Mouse (Mus musculus) liver, embryonic 12.5 days (tissue): ENCODE data around the gene Washc1. TPM values are rescaled to one million over a fixed set of nuclear protein-coding genes. Genes with fewer than 3 reads are reported as not detected.
"Not testable (repeated sequence)": the region's sequence is repeated elsewhere in the genome, so short reads cannot be mapped to it uniquely, and the experiment has no call there.

Experiments
- ATAC-seq: fragments of 200-750 bp; cut with Nextera tagmentation; 2 replicates; pipeline ENCODE4 v1.8.0; 2017; ENCODE audit warnings: moderate number of reproducible peaks, mild to moderate bottlenecking, moderate library complexity
- H3K27ac ChIP-seq: fragments of 300-500 bp; sonication (generic); 2 replicates; pipeline ENCODE4 v1.5.1; 2016; ENCODE audit warnings: mild to moderate bottlenecking
- H3K27me3 ChIP-seq: fragments of 300-500 bp; sonication (generic); replicated peaks from 2 replicates; pipeline ENCODE4 v1.6.1; 2016; ENCODE audit warnings: mild to moderate bottlenecking, moderate library complexity
- H3K36me3 ChIP-seq: fragments of 300-500 bp; sonication (generic); 2 replicates; pipeline ENCODE4 v1.6.1; 2016; ENCODE audit warnings: mild to moderate bottlenecking, moderate library complexity
- H3K4me1 ChIP-seq: fragments of 300-500 bp; sonication (generic); 2 replicates; pipeline ENCODE4 v1.6.1; 2016
- H3K4me2 ChIP-seq: fragments of 300-500 bp; sonication (generic); 2 replicates; pipeline ENCODE4 v1.6.1; 2016; ENCODE audit warnings: mild to moderate bottlenecking, moderate library complexity
- H3K4me3 ChIP-seq: fragments of 300-500 bp; sonication (generic); 2 replicates; pipeline ENCODE4 v1.5.1; 2016; ENCODE audit warnings: mild to moderate bottlenecking, moderate library complexity
- H3K9ac ChIP-seq: fragments of 300-500 bp; sonication (generic); 2 replicates; pipeline ENCODE4 v1.6.1; 2016; ENCODE audit warnings: mild to moderate bottlenecking, moderate library complexity
- H3K9me3 ChIP-seq: fragments of 300-500 bp; sonication (generic); replicated peaks from 2 replicates; pipeline ENCODE4 v1.6.1; 2016; ENCODE audit warnings: mild to moderate bottlenecking, moderate library complexity
- WGBS: fragments of 180-500 bp; shearing (Covaris S2); methylation state at CpG from one replicate; pipeline ENCODE4 v1.1.7; 2016; ENCODE audit not compliant: insufficient replicate concordance; 5-methylcytosine and 5-hydroxymethylcytosine counted together
- polyA plus RNA-seq: library from polyadenylated mRNA; unstranded; fragments of >200 nt; fragmentation: Nextera tagmentation; extraction: Ambion mirVana; gene quantifications from 2 replicates; pipeline ENCODE4 v1.2.1, GENCODE M21; 2016

The Washc1 gene
- polyA plus RNA-seq, result 23.0 and 23.9 TPM in 2 replicates

GRCm38 (mm10) chr17:66111402-66111959 lies at the start of gene Washc1:
TSS of gene Washc1 (plus strand) at chr17:66111545.
- H3K4me1 ChIP-seq, result peaks cover 36% of the 10 kb centered on the region
- peak within 1 kb of the TSS; percentile 89 for H3K27ac ChIP-seq
- WGBS, result under 1% methylated on average over 41 of the region's 41 CpGs
- no peaks in the 10 kb centered on the region for H3K27me3 ChIP-seq
- H3K36me3 ChIP-seq, result peaks cover 30% of the 10 kb centered on the region
- H3K4me2 ChIP-seq, result peak within 1 kb of the TSS; percentile 75
- no peaks in the 10 kb centered on the region for H3K9me3 ChIP-seq
- H3K4me3 ChIP-seq, result peak within 1 kb of the TSS; percentile 91
- peak; percentile 98 for ATAC-seq
- H3K9ac ChIP-seq, result peak within 1 kb of the TSS; percentile 83

- H3K4me3 ChIP-seq, result no peak overlapping the region
- H3K9ac ChIP-seq, result no peak overlapping the region
- ATAC-seq, result no peak
- no peaks in the 10 kb centered on the region for H3K36me3 ChIP-seq
- 66% methylated on average over 4 of the region's 4 CpGs for WGBS
- no peak overlapping the region for H3K27ac ChIP-seq
- H3K4me2 ChIP-seq, result no peak overlapping the region
- no peaks in the 10 kb centered on the region for H3K9me3 ChIP-seq
- no peaks in the 10 kb centered on the region for H3K4me1 ChIP-seq
- 0 out of 2 replicates have a peak, but pooled peaks cover 3% of the 10 kb centered on the region for H3K27me3 ChIP-seq
These were observed 46.2 kb upstream of the Washc1 start for GRCm38 (mm10) chr17:66065115-66065514.

- not testable (repeated sequence) for H3K27ac ChIP-seq, H3K36me3 ChIP-seq, H3K27me3 ChIP-seq, ATAC-seq, H3K4me2 ChIP-seq, H3K4me3 ChIP-seq, H3K9me3 ChIP-seq, H3K9ac ChIP-seq, H3K4me1 ChIP-seq
- 82% methylated on average over 2 of the region's 2 CpGs for WGBS
These were observed 42.3 kb upstream of the Washc1 start for GRCm38 (mm10) chr17:66069036-66069435.

GRCm38 (mm10) chr17:66073971-66074370 lies 37.4 kb upstream of the Washc1 start:
- Histone ChIP-seq H3K4me1 (peaks cover 33% of the 10 kb centered on the region), H3K27me3 (no peaks in the 10 kb centered on the region), H3K27ac (no peak overlapping the region), H3K36me3 (peaks cover 6% of the 10 kb centered on the region; the same call in 1 of the 2 replicates), H3K4me2 (no peak overlapping the region), H3K9me3 (no peaks in the 10 kb centered on the region), H3K4me3 (no peak overlapping the region), H3K9ac (no peak overlapping the region)
- no peak for ATAC-seq
- 79% methylated on average over 7 of the region's 7 CpGs for WGBS

- Histone ChIP-seq H3K27ac (peak overlapping the region; percentile 97; the same call in 1 of the 2 replicates), H3K36me3 (peaks cover 22% of the 10 kb centered on the region), H3K9ac (peak overlapping the region; percentile 85), H3K27me3 (no peaks in the 10 kb centered on the region), H3K4me1 (peaks cover 33% of the 10 kb centered on the region), H3K9me3 (no peaks in the 10 kb centered on the region), H3K4me2 (peak overlapping the region; percentile 99), H3K4me3 (peak overlapping the region; percentile 94)
- WGBS, result 17% methylated on average over 12 of the region's 12 CpGs
- ATAC-seq, result no peak
These were observed 35.5 kb upstream of the Washc1 start for GRCm38 (mm10) chr17:66075827-66076173.

GRCm38 (mm10) chr17:66076174-66076927 lies 35.0 kb upstream of the Washc1 start:
- Histone ChIP-seq H3K4me2 (peak overlapping the region; percentile 99), H3K27me3 (no peaks in the 10 kb centered on the region), H3K4me1 (peaks cover 32% of the 10 kb centered on the region), H3K4me3 (peak overlapping the region; percentile 94), H3K27ac (peak overlapping the region; percentile 97), H3K36me3 (peaks cover 28% of the 10 kb centered on the region), H3K9me3 (no peaks in the 10 kb centered on the region), H3K9ac (peak overlapping the region; percentile 85)
- under 1% methylated on average over 89 of the region's 95 CpGs for WGBS
- ATAC-seq, result peak; percentile 82

- WGBS, result under 1% methylated on average over 53 of the region's 53 CpGs
- Histone ChIP-seq H3K4me2 (peak within 1 kb of the TSS; percentile 99), H3K4me3 (peak within 1 kb of the TSS; percentile 94), H3K9ac (peak within 1 kb of the TSS; percentile 85), H3K9me3 (no peaks in the 10 kb centered on the region), H3K4me1 (peaks cover 27% of the 10 kb centered on the region), H3K27ac (peak within 1 kb of the TSS; percentile 97), H3K27me3 (no peaks in the 10 kb centered on the region), H3K36me3 (peaks cover 33% of the 10 kb centered on the region)
- ATAC-seq, result peak; percentile 95
These were observed 34.4 kb upstream of the Washc1 start, which contains the start of gene Ankrd12 for GRCm38 (mm10) chr17:66076934-66077333. TSS of gene Ankrd12 (minus strand) at chr17:66077089.

- ATAC-seq, result peak; percentile 54
- peak overlapping the region; percentile 99 for H3K4me2 ChIP-seq
- whole genome bisulfite sequencing, result under 1% methylated on average over 23 of the region's 23 CpGs
- H3K27ac ChIP-seq, result peak overlapping the region; percentile 97
- H3K4me1 ChIP-seq, result peaks cover 25% of the 10 kb centered on the region
- peak overlapping the region; percentile 85 for H3K9ac ChIP-seq
- H3K36me3 ChIP-seq, result peaks cover 34% of the 10 kb centered on the region
- peak overlapping the region; percentile 94 for H3K4me3 ChIP-seq
- H3K9me3 ChIP-seq, result no peaks in the 10 kb centered on the region
- no peaks in the 10 kb centered on the region for H3K27me3 ChIP-seq
These were observed 33.9 kb upstream of the Washc1 start for GRCm38 (mm10) chr17:66077437-66077850.

GRCm38 (mm10) chr17:66084486-66084885 lies 26.9 kb upstream of the Washc1 start:
- no peak for ATAC-seq
- no peak overlapping the region for H3K27ac ChIP-seq
- no peaks in the 10 kb centered on the region for H3K4me1 ChIP-seq
- no peaks in the 10 kb centered on the region for H3K9me3 ChIP-seq
- H3K27me3 ChIP-seq, result no peaks in the 10 kb centered on the region
- WGBS, result 59% methylated on average over 1 of the region's 1 CpGs
- peaks cover 77% of the 10 kb centered on the region for H3K36me3 ChIP-seq
- no peak overlapping the region for H3K4me2 ChIP-seq
- H3K9ac ChIP-seq, result no peak overlapping the region
- H3K4me3 ChIP-seq, result no peak overlapping the region

- H3K36me3 ChIP-seq, result peaks cover 74% of the 10 kb centered on the region
- WGBS, result 76% methylated on average over 1 of the region's 1 CpGs
These were observed 26.3 kb upstream of the Washc1 start for GRCm38 (mm10) chr17:66085038-66085437.

GRCm38 (mm10) chr17:66090251-66090650 lies 21.1 kb upstream of the Washc1 start:
- ATAC-seq, result no peak
- no peak overlapping the region for H3K4me2 ChIP-seq
- H3K36me3 ChIP-seq, result peaks cover 75% of the 10 kb centered on the region
- H3K9me3 ChIP-seq, result no peaks in the 10 kb centered on the region
- no peaks in the 10 kb centered on the region for H3K4me1 ChIP-seq
- H3K27me3 ChIP-seq, result no peaks in the 10 kb centered on the region
- H3K9ac ChIP-seq, result no peak overlapping the region
- H3K27ac ChIP-seq, result no peak overlapping the region
- H3K4me3 ChIP-seq, result no peak overlapping the region

More at GRCm38 (mm10) chr17:66085038-66085437, 26.3 kb upstream of the Washc1 start:
- Histone ChIP-seq H3K4me3 (no peak overlapping the region), H3K9me3 (no peaks in the 10 kb centered on the region), H3K27me3 (no peaks in the 10 kb centered on the region), H3K4me1 (no peaks in the 10 kb centered on the region), H3K4me2 (no peak overlapping the region), H3K27ac (no peak overlapping the region), H3K9ac (no peak overlapping the region)
- ATAC-seq, result no peak

GRCm38 (mm10) chr17:66091392-66091791 lies 20.0 kb upstream of the Washc1 start:
- no peak overlapping the region for H3K4me2 ChIP-seq
- no peak overlapping the region for H3K27ac ChIP-seq
- no peaks in the 10 kb centered on the region for H3K4me1 ChIP-seq
- WGBS, result 83% methylated on average over 2 of the region's 2 CpGs
- H3K4me3 ChIP-seq, result no peak overlapping the region
- H3K27me3 ChIP-seq, result no peaks in the 10 kb centered on the region
- no peak overlapping the region for H3K9ac ChIP-seq
- no peak for ATAC-seq
- H3K36me3 ChIP-seq, result peaks cover 63% of the 10 kb centered on the region
- H3K9me3 ChIP-seq, result no peaks in the 10 kb centered on the region
